Mouse (Mus musculus) myocyte (in vitro differentiated cells): Measurements from ENCODE around the gene Rgs6.

Experiments
- POLR2A ChIP-seq: IDR thresholded peaks from one replicate; pipeline ENCODE4 v1.6.1; 2011; ENCODE audit warnings: low read depth, mild to moderate bottlenecking, control low read depth, moderate library complexity; ENCODE audit not compliant: insufficient read length
- SRF ChIP-seq: IDR thresholded peaks from one replicate; pipeline ENCODE4 v1.6.1; 2011; ENCODE audit warnings: low read depth; ENCODE audit not compliant: control insufficient read depth, insufficient read length

DNA sequence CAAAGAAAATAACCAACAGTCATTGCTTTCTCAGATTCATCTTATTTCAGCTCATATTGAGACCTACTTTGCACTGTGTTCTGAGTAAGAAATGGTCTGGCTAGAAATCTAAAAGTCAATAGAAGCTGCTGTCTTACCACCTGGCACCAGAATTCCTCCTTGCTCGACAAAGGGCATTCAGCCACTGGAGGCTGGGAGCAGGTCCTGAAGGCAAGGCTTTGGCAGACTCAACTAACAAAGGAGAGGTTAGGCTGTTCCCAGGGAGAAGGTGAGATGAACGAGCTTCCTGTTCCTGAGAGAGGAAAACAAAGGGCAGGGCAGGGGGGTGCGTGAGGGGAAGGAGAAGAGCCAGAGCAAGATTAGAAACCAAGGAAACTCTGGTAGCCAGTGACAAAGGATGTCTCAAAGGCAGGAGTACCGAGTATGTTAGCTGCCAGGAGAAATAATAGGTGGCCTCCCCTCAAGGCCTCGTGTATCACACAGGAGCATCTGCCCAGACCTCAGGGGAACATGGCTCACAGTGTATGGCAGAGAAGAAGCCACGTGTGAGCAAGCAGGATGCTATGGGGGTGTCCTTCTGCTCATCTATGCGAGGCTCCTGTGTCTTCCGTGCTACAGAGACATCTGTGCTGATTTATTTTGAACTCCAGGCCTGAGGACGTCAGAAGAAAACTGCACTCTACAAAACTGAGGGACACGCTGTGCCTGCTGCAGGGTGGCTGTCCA is 510.7 kb downstream of the Rgs6 start:
- no peak for TF ChIP-seq POLR2A
- no peak for TF ChIP-seq SRF
